Mouse (Mus musculus): ENCODE data around the gene Bcl2l1.

GRCm38 (mm10) chr2:152767618-152768271, 63.8 kb downstream of the Bcl2l1 start:
- TF ChIP-seq POLR2A (IDR thresholded peaks at IDR 0.05; ENCODE audit: borderline replicate concordance, control insufficient read depth, low read depth, low read length) (no peak), CTCF (IDR thresholded peaks at IDR 0.05; ENCODE audit: control insufficient read depth, insufficient read depth, low read length) (peak; percentile 51)

Data from bone marrow, adult 2 months (tissue).